Mouse (Mus musculus): ENCODE measurements around the gene Shisa8.

Shisa8 gene

GRCm38 (mm10) chr15:82183596-82183995, 29.0 kb downstream of the Shisa8 start:
- POLR2A ChIA-PET, result interaction anchor here in 2 of 4 experiments (0.6 to 8.1 kb wide), 12 partner anchors 9 to 783 kb away, joined by 3 to 76 read pairs (median 8); partner anchors contain the start of genes Srebf2 (in 2 of the 2) and Shisa8 (in 1 of the 2)
- CTCF ChIA-PET, result interaction anchor here in 2 of 4 experiments (1.5 to 3.8 kb wide), 2 partner anchors 19 to 38 kb away, joined by 4 to 22 read pairs; no protein-coding TSS in a partner anchor

GRCm38 (mm10) chr15:82182311-82182710, 30.3 kb downstream of the Shisa8 start:
- CTCF ChIA-PET, result interaction anchor here in 1 of 4 experiments (1.1 to 3.3 kb wide), 4 partner anchors 9 to 39 kb away, joined by 3 to 11 read pairs (median 4); no protein-coding TSS in a partner anchor
- POLR2A ChIA-PET, result interaction anchor here in 2 of 4 experiments (0.8 to 3.1 kb wide), 12 partner anchors 9 to 55 kb away, joined by 3 to 14 read pairs (median 3); partner anchors contain the start of gene Srebf2 (in 2 of the 2)

GRCm38 (mm10) chr15:82181131-82181530, 31.5 kb downstream of the Shisa8 start:
- POLR2A ChIA-PET, result interaction anchor here in 2 of 4 experiments (1.0 to 3.1 kb wide), 13 partner anchors 8 to 56 kb away, joined by 4 to 14 read pairs (median 5); partner anchors contain the start of gene Srebf2 (in 2 of the 2)
- CTCF ChIA-PET, result interaction anchor here in 3 of 4 experiments (0.6 to 3.3 kb wide), 8 partner anchors 12 to 90 kb away, joined by 3 to 11 read pairs (median 4); no protein-coding TSS in a partner anchor

GRCm38 (mm10) chr15:82177743-82178290, 34.8 kb downstream of the Shisa8 start:
- ChIA-PET CTCF (interaction anchor here in 3 of 4 experiments (1.1 to 3.0 kb wide), 3 partner anchors 11 to 20 kb away, joined by 3 to 16 read pairs (median 8); no protein-coding TSS in a partner anchor), POLR2A (interaction anchor here (0.7 to 2.1 kb wide), 17 partner anchors 7 to 148 kb away, joined by 3 to 9 read pairs (median 5); partner anchors contain the start of gene Srebf2 (in 2 of the 4))

- CTCF ChIA-PET, result no interaction called here
- POLR2A ChIA-PET, result interaction anchor here in 1 of 4 experiments (1.6 kb wide), 1 partner anchor 10 kb away, joined by 6 read pairs; no protein-coding TSS in a partner anchor
These were observed 37.5 kb downstream of the Shisa8 start for GRCm38 (mm10) chr15:82175091-82175490.

- CTCF ChIA-PET, result interaction anchor here in 1 of 4 experiments (1.0 kb wide), 1 partner anchor 9 kb away, joined by 3 read pairs; no protein-coding TSS in a partner anchor
- POLR2A ChIA-PET, result interaction anchor here in 3 of 4 experiments (0.6 to 20.8 kb wide), 15 partner anchors 8 to 211 kb away, joined by 3 to 208 read pairs (median 5); partner anchors contain the start of genes Srebf2 (in 2 of the 3) and Shisa8 (in 1 of the 3)
These were observed 40.0 kb downstream of the Shisa8 start for GRCm38 (mm10) chr15:82172648-82173047.

GRCm38 (mm10) chr15:82170437-82171377, 41.9 kb downstream of the Shisa8 start:
- ChIA-PET CTCF (interaction anchor here in 3 of 4 experiments (0.6 to 2.2 kb wide), 4 partner anchors 18 to 105 kb away, joined by 3 to 9 read pairs (median 4); no protein-coding TSS in a partner anchor), POLR2A (interaction anchor here in 3 of 4 experiments (0.6 to 20.8 kb wide), 19 partner anchors 9 to 459 kb away, joined by 3 to 208 read pairs (median 6); partner anchors contain the start of genes Srebf2 (in 3 of the 3), 1700029P11Rik (in 1 of the 3) and Shisa8 (in 1 of the 3))

GRCm38 (mm10) chr15:82169671-82170070, 42.9 kb downstream of the Shisa8 start:
- POLR2A ChIA-PET, result interaction anchor here in 3 of 4 experiments (0.6 to 20.8 kb wide), 25 partner anchors 9 to 1075 kb away, joined by 3 to 208 read pairs (median 4); partner anchors contain the start of genes Srebf2 (in 3 of the 3), 1700029P11Rik (in 1 of the 3) and Shisa8 (in 1 of the 3)

GRCm38 (mm10) chr15:82167201-82168168, 45.1 kb downstream of the Shisa8 start:
- ChIA-PET POLR2A (interaction anchor here (0.5 to 20.8 kb wide), 19 partner anchors 9 to 1934 kb away, joined by 3 to 208 read pairs (median 4); partner anchors contain the start of genes Srebf2 (in 4 of the 4) and Mief1 (in 1 of the 4)), CTCF (interaction anchor here in 3 of 4 experiments (0.6 to 6.1 kb wide), 9 partner anchors 18 to 131 kb away, joined by 3 to 48 read pairs (median 5); partner anchors contain the start of genes Srebf2 (in 1 of the 3) and Wbp2nl (in 1 of the 3))

More at GRCm38 (mm10) chr15:82169671-82170070, 42.9 kb downstream of the Shisa8 start:
- CTCF ChIA-PET, result interaction anchor here in 2 of 4 experiments (0.6 to 2.2 kb wide), 2 partner anchors 19 to 53 kb away, joined by 4 to 9 read pairs; no protein-coding TSS in a partner anchor

- ChIA-PET POLR2A (interaction anchor here (0.5 to 20.8 kb wide), 31 partner anchors 10 to 1933 kb away, joined by 3 to 208 read pairs (median 3); partner anchors contain the start of genes Srebf2 (in 4 of the 4), Mief1 (in 1 of the 4) and Poldip3 (in 1 of the 4)), CTCF (interaction anchor here (0.6 to 6.1 kb wide), 28 partner anchors 11 to 333 kb away, joined by 3 to 48 read pairs (median 5); partner anchors contain the start of genes Ccdc134 (in 1 of the 4), Shisa8 (in 1 of the 4), Srebf2 (in 1 of the 4) and Wbp2nl (in 1 of the 4))
These were observed 46.1 kb downstream of the Shisa8 start for GRCm38 (mm10) chr15:82166240-82167100.

- ChIA-PET POLR2A (interaction anchor here (0.8 to 20.8 kb wide), 40 partner anchors 9 to 984 kb away, joined by 3 to 208 read pairs (median 4); partner anchors contain the start of genes Srebf2 (in 4 of the 4), Poldip3 (in 2 of the 4) and Csdc2 (in 1 of the 4)), CTCF (interaction anchor here (0.5 to 6.1 kb wide), 57 partner anchors 9 to 1003 kb away, joined by 3 to 48 read pairs (median 4); partner anchors contain the start of genes Ccdc134 (in 2 of the 4), Srebf2 (in 2 of the 4), Naga (in 1 of the 4) and Pheta2 (in 1 of the 4))
These were observed 47.0 kb downstream of the Shisa8 start for GRCm38 (mm10) chr15:82165332-82166239.

GRCm38 (mm10) chr15:82164496-82164895, 48.1 kb downstream of the Shisa8 start:
- ChIA-PET CTCF (interaction anchor here (0.5 to 6.1 kb wide), 36 partner anchors 8 to 239 kb away, joined by 3 to 48 read pairs (median 5); partner anchors contain the start of genes Srebf2 (in 2 of the 4) and Ccdc134 (in 1 of the 4)), POLR2A (interaction anchor here (0.5 to 20.8 kb wide), 36 partner anchors 8 to 985 kb away, joined by 3 to 208 read pairs (median 4); partner anchors contain the start of genes Srebf2 (in 4 of the 4), Poldip3 (in 2 of the 4) and Csdc2 (in 1 of the 4))

- ChIA-PET POLR2A (interaction anchor here (0.5 to 20.8 kb wide), 32 partner anchors 8 to 986 kb away, joined by 3 to 208 read pairs (median 4); partner anchors contain the start of genes Srebf2 (in 3 of the 4), Ccdc134 (in 1 of the 4), Csdc2 (in 1 of the 4) and Poldip3 (in 1 of the 4)), CTCF (interaction anchor here in 3 of 4 experiments (0.6 to 6.1 kb wide), 28 partner anchors 11 to 238 kb away, joined by 3 to 48 read pairs (median 7); partner anchors contain the start of genes Ccdc134 (in 1 of the 3) and Srebf2 (in 1 of the 3))
These were observed 48.6 kb downstream of the Shisa8 start for GRCm38 (mm10) chr15:82164061-82164399.
